Mouse (Mus musculus) liver, adult 2 months (tissue): ENCODE data around the gene Poc1a.

Experiments used
- CTCF ChIP-seq: fragments of 200-500 bp; IDR thresholded peaks from 2 replicates; pipeline ENCODE4 v1.5.1; 2011; ENCODE audit warnings: low read depth, low read length, control low read depth
- POLR2A ChIP-seq: fragments of 200-500 bp; IDR thresholded peaks from 2 replicates; pipeline ENCODE4 v1.6.1; 2011; ENCODE audit warnings: low read length, control low read depth; ENCODE audit not compliant: insufficient read depth; ENCODE audit errors: extremely low read depth

DNA sequence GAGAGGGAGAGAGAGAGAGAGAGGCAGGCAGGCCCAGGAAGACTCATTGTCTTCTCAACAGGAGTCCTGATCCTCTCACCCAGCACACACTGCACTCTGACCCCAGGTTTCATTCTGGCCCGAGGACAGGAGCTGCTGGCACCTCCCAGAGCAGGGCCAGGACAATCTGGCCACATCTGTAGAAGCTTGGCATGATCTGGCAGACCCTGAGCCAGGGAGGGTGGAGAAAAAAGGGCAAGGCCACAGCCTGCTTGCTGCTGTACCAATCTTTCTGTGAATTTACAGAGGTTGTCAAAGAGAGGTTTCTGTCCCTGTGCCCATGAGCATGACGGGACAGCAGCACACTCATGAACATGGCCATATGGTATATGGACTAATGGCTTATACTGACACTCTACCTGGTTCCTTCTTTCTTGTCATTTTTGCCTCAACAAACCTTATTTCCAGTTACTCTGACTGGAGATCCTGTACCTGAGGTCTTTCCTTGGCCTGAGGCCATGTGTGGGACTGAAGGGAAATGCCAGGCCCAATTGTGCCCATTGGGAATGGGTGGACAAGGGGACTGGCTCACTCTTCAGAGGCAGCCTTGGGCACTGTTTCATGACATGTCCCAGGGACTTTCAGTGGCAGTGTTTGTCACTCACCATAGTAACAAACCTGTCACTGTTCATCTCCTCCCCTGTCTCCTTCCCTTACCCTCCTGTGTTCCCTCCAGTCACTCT, 13.8 kb upstream of the Poc1a start:
- TF ChIP-seq CTCF: no peak
- TF ChIP-seq POLR2A: no peak
